Mouse (Mus musculus): ENCODE data around the gene Atxn1.

The Atxn1 gene

DNA sequence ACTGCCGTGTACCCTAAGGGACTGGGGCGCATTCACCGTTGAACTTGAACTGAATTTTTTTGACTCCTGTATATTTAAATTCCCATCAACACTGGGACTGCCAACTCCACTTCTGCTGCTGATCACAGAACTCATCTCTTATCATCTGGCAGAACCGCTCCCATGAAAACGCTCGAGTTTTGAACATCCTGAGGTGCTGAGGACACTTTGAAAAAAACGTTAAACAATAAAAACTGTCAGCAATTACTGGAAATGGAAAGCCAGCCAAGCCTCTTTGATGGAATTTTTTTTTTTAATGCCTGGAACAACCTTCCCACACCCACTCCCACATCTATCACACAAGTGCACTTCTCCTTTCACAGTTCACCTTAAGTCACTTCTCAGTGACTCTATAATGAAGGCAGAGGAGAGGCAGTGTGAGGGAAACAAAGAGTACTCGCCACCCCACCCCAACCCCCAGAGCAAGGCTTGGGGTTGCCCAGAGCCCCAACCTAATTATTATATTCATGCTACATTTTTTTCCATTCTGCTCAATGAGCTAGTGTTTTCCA lies 137.7 kb downstream of the Atxn1 start:
- no peak for DNase-seq (ENCODE audit: low spot score)

DNA sequence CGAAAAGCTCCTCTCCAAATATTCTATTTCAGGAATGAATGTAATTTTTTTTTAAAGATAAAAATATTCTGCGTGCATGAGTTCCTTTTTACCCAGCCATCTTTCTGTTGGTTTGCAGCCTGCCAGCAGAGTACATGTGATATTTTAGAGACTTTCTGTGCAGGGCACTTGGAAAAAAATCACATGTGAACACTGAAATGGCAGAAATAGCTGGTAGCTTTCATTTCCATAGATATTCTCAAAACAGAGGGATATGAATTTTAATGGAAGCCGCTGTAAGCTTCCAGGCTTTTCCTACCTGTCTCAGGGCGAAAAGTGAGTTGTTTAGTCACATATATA lies 142.3 kb downstream of the Atxn1 start:
- no peak for DNase-seq (ENCODE audit: low spot score)

DNA sequence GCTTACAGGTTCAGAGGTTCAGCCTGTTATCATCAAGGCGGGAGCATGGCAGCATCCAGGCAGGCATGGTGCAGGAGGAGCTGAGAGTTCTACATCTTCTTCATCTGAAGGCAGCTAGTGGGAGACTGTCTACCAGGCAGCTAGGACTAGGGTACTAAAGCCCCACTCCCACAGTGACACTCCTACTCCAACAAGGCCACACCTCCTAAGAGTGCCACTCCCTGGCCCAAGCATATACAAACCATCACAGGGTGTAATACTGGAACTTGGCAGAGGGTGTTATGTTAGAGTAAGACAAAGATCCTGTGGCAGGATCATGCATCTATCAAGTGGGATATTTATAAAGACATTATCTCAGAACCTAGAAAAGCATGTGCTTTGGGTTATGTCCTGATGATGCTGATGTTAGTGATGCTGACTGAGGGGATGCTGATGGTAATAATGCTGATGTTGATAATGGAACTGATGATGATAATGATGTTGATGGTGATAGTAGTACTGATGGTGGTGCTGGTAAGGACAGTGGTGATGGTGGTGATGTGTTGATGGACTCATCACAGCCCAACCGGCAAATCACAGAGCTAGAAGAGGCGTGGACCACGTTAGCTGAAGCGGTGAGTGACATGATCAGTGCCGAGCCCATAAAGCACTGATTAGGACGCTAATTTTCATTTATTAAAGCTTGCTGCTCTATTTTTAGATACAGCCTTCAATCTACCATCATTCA lies 142.9 kb downstream of the Atxn1 start:
- DNase-seq (ENCODE audit: low spot score), result no peak

DNA sequence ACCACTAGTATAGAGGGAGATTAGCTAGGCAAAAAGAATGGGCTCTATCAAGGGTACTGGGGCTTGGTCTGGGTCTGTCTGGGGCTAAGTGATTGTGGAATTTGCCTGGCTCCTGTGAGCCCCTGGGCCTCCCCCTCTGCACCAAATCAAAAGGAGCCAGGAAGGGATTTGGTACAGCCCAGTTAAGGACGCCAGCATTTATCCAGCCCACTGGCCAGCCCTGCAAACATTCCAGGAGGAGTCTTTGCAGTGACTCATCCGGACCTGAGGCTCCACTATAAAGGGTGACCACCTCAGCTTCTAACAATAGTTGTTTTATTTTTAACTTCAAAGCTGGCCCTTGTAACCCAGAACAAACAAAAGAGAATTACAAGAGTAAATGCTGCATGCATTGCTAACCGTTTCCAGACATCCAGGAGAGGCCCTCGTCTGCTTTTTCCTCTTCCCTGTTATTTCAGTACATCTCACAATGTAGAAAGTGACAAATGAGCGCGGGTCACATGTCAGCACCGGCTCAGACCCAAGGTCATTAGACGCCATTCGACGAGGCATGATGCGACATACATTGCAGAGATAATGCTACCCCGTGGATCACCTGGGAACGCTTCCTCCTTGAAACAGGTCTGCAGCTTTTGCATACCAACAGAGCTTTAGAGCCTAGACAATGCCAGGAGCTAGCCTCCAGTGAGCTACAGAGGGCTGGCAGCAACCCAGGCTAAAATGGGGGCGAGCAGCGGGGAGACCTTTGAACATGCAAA lies 144.2 kb downstream of the Atxn1 start:
- peak; percentile 42 for DNase-seq (ENCODE audit: low spot score)

DNA sequence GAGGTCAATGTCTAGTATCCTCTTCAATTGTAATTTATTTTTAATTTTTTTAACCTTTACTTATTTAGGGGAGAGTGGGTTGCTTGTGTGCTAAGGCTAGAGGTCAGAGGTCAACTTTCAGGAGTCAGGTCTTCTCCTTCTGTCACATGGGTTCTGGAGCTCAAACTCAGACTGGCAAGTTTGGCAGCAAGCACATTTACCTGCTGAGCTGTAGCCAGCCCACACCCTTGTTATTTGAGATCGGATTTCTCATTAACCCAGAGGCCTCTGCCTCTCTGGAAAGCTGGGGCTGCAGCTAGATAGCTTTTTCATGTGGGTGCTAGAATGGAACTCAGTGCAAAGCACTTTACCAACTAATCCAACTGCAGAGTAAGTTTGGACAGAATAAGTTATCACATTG lies 148.1 kb downstream of the Atxn1 start:
- no peak for DNase-seq (ENCODE audit: low spot score)

DNA sequence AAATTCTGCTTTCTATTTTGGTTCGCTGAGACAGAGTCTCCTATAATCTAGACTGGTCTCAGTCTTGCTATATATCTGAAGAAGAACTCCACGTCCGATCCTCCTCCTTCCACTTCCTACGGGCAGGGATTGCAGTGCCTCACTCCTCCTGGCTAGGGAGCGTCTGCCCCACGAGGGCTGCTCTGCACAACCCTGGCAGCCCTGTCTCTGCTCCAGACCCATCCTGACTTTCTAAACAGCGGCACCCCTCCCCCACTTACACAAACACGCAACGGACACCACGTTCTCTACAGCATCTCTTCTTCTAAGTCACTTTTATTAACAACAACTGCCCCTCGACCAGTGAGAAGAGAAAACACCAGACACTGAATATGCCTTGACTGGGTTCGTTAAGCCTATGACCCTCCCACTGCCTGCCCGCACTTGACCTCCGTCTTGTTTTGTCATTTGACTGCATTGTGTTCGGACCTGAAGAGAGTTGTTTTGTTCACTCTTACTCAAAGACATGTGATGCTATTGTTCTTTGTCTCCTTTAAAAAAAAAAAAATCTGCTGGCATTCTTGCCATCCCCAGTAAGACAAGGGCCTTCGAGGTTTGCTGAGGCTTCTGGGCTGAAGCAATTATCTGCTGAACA lies 154.9 kb downstream of the Atxn1 start:
- peak; percentile 23 for DNase-seq (ENCODE audit: low spot score)

DNA sequence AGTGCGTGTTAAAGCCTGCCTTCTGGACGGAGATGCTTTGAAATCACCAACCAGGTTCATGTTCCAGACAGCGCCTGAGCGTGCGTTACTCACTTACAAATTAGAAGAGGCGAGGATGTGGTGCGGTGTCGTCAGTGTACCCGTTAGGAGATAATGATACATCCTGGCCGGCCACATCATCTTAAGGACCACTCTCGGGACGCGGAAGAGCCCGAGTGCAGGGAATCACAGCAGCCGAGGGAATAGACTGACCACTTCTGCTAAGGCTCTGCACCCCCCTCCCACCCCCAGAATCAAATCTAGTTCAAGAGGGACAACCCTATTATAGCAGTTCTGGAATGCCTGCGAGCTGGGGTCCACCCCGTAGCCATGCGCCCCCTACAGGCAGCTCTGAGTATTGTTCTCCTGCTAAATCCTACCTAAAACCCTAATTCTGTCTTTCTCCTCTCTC lies 157.2 kb downstream of the Atxn1 start:
- peak; percentile 52 for DNase-seq (ENCODE audit: low spot score)

DNA sequence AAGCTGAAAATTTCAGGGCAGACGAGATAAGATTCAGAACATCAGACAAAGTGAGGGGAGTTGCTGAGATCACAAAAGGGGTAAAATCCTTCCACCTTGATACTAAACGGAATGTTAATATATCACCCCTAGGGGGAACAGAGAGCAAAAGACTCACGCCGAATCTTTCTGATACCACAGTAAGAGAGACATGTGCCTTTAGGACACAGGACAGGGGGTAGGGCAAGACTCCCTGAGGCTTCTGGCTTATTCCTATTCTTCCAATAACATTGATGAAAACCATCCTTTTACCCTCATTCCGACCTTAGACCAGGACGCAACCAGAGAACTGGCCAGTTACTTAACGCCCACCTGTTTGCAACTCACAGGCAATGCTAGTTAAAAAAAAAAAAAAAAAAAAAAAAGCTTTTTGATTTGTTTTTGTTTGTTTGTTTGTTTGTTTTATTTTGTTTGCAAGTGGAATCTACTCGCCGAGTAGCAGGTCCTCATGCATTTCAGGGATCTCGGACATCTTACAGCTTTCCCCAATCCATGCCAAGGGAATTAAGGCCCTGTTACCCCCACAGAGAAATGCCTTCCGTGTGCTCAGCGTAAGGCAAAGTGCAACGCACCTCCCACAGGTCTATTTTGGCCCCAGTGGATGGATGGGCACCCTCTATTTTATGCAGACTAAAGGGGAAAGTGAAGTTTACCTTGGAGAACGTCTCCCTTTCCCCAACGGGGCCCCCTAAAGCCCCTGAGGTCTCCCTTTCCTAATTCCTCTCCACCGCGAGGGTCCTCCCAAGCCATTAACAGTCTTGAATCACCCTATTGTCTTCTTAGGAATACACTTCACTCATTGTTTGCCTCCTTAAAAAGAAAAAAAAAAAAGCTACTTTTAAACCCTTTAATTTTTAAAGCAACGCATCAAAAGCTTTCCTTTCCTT lies 157.9 kb downstream of the Atxn1 start:
- DNase-seq (ENCODE audit: low spot score), result no peak

DNA sequence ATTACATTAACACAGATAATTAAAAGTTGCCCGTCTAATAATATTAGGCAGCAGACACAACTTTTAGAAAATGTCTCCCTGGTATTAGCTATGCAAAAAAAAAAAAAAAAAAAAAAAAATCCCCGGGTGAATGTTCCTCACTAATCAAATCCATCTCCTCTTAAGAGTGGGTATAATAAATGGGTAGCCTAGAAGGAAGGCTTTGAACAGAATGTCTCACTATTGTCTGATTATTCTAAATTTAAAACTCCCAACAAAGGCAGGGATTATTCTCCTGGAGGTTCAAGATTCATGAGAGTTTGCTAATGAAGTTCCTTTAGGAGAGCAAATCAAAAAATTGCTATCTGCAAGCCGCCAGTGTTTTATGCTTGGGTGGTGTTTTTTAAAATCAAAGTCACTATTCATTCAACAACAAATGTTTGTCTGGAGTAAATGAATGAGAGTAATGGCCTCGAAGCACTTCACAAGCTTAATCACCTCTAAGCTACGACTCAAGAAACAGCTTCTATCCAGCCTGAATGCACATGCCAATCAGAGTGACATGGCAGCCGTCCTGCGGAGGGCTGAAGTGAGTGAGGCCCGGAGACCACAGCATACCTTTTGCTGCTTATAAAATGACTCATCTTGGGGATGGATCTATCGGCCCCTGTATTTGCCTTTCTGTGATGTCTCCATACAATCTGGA lies 158.8 kb downstream of the Atxn1 start:
- DNase-seq (ENCODE audit: low spot score), result peak; percentile 51

DNA sequence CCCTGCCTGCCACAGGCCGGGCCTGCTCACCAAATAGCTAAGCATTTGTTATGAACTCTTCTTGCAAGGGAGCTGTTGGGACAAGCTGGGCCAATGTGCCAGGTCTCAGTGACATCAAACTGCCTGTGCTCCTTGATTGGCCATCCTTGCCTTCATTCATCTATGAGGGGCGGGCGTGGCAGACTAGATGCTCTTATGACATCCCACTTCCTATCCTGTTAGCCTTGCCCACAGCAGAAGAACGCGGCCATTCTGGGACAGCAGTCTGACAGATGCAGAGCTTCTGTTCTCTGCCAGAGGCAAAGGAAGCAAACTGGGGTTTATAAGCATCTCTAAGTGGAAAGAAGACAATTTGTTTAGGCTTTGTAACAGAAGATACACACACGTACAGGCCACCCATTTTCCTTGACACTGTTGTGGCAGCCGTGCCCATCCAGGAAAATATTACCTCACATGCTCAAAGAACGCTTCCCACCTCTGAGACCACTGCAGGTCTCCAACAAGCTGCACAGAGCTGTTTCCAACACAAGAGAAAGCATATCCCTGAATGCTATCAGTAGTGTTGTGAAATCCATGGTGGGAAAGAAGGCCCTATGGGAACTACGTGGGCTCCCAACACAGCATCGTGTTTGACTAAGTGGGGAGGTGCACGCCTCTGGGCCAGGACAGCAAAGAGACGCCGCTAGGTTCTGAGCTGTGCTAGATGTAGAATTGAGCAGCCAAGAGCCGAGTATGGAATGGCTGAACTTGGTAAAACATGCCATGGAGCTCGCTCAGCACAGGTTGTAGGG lies 162.0 kb downstream of the Atxn1 start:
- DNase-seq (ENCODE audit: low spot score), result no peak

DNA sequence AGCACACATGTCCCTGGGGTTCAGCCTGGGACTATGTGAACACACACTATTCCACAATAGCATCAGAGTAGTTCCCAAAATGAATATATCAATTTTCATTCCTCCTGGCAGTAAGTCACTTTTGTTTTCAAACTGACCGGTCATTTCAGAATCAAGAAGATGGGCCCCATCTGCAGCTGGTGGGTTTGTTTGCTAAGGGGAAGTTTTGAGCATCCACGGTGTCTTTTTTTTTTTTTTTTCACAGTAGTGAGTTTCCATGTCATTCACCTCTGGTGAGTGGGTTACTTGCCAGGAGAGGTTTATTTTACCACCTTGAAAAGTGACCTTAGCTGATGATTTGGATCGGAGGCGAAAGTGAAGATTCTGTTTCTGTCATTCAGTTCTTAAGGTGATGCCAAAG lies 166.6 kb downstream of the Atxn1 start:
- DNase-seq (ENCODE audit: low spot score), result no peak

DNA sequence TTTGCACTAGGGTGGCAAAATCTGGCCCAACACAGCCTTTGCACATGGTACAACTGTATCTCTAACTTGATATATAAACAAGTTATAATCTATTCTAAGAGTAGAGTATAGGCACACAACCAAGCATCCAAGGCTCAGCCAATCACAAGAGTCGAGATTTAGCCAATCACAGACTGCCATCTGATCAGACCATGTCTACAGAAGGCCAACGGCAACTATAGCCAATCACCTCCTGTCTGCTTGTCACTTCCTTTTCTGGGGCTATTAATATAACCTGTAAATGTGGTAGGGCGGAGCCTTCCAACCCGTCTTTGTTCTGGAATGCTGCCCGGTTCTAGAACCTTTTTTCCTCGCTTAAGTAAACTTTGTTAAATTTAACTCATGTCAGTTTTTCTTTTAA lies 167.1 kb downstream of the Atxn1 start:
- no peak for DNase-seq (ENCODE audit: low spot score)

DNA sequence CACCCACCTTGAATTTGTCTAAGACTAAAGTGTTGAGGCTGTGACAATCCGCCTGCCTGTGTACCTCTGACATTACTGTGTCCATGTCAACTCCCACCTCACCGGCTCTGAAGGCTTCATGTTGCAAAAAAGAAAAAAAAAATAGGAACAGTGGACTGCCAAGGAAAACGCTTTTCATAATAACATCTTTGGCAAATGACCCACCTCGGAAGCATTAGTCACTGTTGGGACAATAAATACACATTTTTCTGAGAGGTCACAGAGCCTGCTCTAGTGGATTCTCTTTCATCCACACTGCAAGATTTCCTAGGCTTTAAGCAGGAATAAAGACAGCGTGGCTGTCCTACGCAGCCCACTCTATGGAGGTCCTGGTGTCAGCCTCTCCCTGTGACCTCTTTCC lies 168.5 kb downstream of the Atxn1 start:
- DNase-seq (ENCODE audit: low spot score), result no peak

DNA sequence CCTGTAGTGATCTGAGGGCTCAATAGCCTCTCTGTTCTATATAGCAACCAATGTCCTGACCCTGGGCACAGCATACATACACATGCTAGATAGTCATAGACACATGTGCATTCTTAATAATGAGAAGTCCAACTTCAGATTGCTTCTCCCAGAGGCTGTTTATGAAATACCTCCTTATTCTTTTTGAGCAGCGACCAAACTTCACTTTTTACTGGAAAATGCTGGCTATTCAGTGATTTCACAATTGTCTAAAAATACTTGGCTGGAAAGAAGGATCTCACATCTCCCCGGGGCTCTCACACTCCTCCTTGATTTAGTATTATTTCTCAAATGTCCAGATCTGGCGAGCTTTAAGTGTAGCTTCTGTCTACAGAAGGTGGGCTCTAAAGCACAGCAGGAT lies 171.0 kb downstream of the Atxn1 start:
- no peak for DNase-seq (ENCODE audit: low spot score)

DNA sequence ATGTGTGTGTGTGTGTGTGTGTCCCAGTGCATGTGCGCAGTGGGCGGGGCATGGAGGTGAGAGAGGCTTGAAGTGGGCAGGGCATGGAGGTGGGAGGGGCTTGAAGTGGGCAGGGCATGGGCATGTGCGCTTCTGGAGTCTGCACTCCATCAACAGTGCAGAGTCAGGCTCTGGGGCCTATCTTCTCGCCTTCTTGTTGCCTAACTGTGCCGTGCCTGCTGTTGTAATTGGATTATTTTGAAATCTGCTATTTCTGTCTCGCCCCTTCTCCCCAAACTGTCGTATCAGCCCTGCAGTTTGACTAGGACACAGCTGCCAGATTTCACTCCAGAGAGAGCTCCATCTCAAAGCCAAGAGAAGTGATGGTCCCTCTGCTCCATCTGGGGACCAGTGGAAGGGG lies 178.4 kb downstream of the Atxn1 start:
- DNase-seq (ENCODE audit: low spot score), result no peak

DNA sequence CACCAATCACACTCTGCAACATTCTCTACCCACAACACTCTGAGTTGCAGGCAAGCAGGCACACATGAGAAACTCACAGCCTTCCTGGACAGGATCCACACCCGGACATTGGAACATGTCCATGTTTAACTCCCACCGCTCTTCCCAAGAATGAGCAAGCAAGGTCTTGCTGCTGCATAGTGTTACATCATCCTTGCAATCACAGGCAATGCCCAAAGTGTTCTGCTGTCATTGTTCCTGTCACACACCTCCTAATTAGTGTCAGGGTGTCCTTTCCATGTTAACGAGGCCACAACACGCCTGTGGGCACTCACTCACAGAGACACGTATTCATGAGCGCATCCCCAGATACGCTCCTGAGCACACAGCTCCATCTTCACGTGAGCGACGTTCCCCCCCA lies 181.1 kb downstream of the Atxn1 start:
- no peak for DNase-seq (ENCODE audit: low spot score)

DNA sequence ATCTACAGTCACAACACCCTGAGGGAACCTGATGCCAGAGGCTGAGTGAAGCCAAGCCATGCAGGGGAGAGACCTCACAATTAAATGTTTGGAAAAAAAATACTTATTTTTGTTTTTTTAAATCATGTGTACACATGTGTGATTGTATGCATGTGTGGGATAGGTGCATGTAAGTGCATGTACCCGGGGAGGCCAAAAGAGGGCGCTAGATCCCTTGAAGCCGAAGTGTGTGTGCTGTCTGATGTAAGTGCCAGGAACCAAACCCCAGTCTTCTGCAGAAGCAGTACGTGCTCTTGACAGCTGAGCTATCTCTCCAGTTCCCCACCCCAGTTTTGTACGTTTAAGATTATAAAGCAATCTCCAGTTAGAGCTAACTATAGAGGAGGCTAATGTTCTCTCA lies 186.1 kb downstream of the Atxn1 start:
- no peak for DNase-seq (ENCODE audit: low spot score)

DNA sequence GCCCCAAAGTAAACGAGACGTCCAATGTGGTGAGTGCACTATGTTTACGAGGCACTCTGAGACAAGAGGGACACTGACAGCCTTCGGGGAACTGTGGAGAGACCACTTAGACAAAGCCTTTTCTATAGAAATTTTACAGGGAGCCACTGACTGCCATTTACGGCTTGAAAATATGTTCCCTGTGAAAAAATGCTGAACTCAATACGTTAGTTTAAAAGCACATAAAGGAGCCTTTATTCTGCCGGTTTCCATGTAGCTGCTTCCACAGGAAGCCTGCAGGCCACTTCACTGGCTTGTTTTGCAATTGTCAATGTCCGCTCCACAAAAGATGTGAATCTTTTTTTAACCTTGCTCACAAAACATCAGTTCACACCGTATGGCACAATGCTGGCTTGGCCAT lies 186.6 kb downstream of the Atxn1 start:
- DNase-seq (ENCODE audit: low spot score), result peak; percentile 23

DNA sequence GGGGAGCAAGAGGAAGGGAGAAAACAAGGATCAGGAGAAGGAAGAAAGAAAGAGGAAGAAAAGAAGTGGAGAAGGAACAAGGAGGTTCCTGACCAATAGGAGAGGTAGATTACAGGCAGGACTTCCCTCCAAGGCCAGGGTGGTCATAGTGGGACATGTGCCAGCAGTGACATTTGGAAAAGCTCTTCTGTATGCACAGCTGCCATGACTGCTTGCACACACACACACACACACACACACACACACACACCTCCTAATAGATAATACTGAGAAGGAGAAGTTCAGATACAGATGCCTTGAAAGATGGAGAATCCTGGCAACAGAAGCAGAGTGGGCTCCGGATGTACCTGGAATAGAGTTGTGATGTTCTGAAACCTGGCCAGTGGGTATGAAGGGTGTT lies 189.3 kb downstream of the Atxn1 start:
- no peak for DNase-seq (ENCODE audit: low spot score)

DNA sequence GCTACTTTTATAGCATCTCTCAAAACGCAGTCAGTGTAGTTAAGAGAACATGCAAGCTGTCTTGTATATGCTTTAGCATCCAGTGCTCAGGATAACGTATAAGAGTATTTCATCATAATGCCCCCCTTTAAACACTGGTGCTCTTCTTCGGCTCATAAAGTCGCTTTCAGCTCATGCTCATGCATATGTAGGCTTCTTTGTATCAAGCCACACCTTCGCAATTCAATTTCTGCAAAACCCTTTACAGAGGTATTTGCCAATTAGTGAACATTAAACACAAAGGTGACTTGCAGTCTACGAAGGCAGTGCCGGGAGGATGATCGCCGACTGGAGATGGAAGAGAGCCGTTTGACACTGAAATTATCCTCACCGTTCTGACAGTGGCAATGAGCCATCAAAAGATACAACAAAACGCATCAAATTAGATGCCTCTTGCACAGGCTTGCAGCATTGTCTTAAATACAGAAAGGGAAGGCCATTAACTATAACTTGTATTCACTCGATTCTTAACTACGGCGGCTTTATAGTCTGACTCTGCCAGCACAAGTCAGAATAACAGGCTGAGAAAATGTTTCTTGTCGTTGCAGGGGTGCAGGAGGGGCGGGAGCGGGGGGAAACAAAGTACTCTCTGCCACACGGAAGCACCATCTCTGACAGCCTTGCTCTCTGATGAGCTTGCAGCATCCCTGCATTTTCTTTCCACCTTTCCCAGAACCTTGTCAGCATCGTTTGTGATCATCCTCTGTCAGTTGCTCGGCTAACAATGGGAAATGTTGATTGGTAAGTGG lies 191.2 kb downstream of the Atxn1 start:
- no peak for DNase-seq (ENCODE audit: low spot score)

Measured in embryo, embryonic 10 days (tissue).